Mouse (Mus musculus): ENCODE results near the gene Pvalb.

DNA sequence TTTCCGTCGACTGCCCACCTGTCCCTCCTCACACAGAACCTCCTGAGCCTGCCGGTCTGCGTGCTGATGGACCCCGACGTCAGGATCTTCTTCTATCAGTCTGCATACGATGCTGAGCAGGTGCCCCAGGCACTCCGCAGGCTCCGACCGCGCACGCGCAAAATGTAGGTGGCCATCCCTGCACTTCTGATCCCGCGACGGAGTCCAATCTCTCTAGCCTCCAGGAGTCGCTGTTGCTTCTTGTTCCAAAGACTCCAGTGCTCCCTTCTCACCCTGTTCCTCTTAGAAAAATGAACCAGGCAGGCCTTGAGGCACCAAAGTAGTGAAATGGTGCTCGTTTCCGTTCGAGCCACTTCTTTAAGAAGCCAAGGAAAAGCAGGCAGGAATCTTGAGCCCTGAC, 48.6 kb upstream of the Pvalb start:
- TF ChIP-seq CTCF (IDR thresholded peaks at IDR 0.05; ENCODE audit: control insufficient read depth, insufficient read depth, insufficient read length) (peak; percentile 11), USF1 (IDR thresholded peaks at IDR 0.05; ENCODE audit: low read depth) (no peak)

All from C2C12 (cell line).